Mouse (Mus musculus): ENCODE data around the gene Fbxw13. TPM values are rescaled to one million over a fixed set of nuclear protein-coding genes. Genes with fewer than 3 reads are reported as not detected.

The Fbxw13 gene
- polyA plus RNA-seq (2017; shearing (Covaris generic)) = not detected

GRCm38 (mm10) chr9:109195875-109196274 lies at the start of gene Fbxw13:
Gene Fbxw13 (minus strand): TSS chr9:109195975.

GRCm38 (mm10) chr9:109234654-109235053 lies 38.9 kb upstream of the Fbxw13 start, which contains the start of gene Fbxw20:
Gene Fbxw20 (minus strand): TSS chr9:109234754.

GRCm38 (mm10) chr9:109161941-109162340 lies 33.8 kb downstream of the Fbxw13 start, which contains the start of gene Fbxw21:
Gene Fbxw21 (minus strand): TSS chr9:109162041.

Other genes starting within 250 kb of the Fbxw13 start
- gene Col7a1, start 242.4 kb downstream of the Fbxw13 start, polyA plus RNA-seq (2017; shearing (Covaris generic)) = not detected
- not detected for gene Ucn2, start 210.0 kb downstream of the Fbxw13 start, polyA plus RNA-seq (2017; shearing (Covaris generic))
- 6.3 TPM for gene Pfkfb4, start 204.2 kb downstream of the Fbxw13 start, polyA plus RNA-seq (2017; shearing (Covaris generic))
- gene Shisa5, start 157.4 kb downstream of the Fbxw13 start, polyA plus RNA-seq (2017; shearing (Covaris generic)) = 2,686 TPM
- 73.3 TPM for gene Trex1, start 136.2 kb downstream of the Fbxw13 start, polyA plus RNA-seq (2017; shearing (Covaris generic))
- 16.1 TPM for gene Atrip, start 121.9 kb downstream of the Fbxw13 start, polyA plus RNA-seq (2017; shearing (Covaris generic))
- gene Ccdc51, start 113.5 kb downstream of the Fbxw13 start, polyA plus RNA-seq (2017; shearing (Covaris generic)) = 6.9 TPM
- gene Tma7, start 113.4 kb downstream of the Fbxw13 start, polyA plus RNA-seq (2017; shearing (Covaris generic)) = 417 TPM
- 1.7 TPM for gene Plxnb1, start 100.6 kb downstream of the Fbxw13 start, polyA plus RNA-seq (2017; shearing (Covaris generic))
- gene Fbxw21, start 33.9 kb downstream of the Fbxw13 start, polyA plus RNA-seq (2017; shearing (Covaris generic)) = 0.49 TPM
- gene Fbxw20, start 38.8 kb upstream of the Fbxw13 start, polyA plus RNA-seq (2017; shearing (Covaris generic)) = not detected
- not detected for gene Fbxw14, start 91.7 kb upstream of the Fbxw13 start, polyA plus RNA-seq (2017; shearing (Covaris generic))
- not detected for gene Fbxw28, start 143.7 kb upstream of the Fbxw13 start, polyA plus RNA-seq (2017; shearing (Covaris generic))
- gene Fbxw22, start 208.3 kb upstream of the Fbxw13 start, polyA plus RNA-seq (2017; shearing (Covaris generic)) = not detected